20 mouse cellular contexts compared by ENCODE assay signal in the genomic region with DNA sequence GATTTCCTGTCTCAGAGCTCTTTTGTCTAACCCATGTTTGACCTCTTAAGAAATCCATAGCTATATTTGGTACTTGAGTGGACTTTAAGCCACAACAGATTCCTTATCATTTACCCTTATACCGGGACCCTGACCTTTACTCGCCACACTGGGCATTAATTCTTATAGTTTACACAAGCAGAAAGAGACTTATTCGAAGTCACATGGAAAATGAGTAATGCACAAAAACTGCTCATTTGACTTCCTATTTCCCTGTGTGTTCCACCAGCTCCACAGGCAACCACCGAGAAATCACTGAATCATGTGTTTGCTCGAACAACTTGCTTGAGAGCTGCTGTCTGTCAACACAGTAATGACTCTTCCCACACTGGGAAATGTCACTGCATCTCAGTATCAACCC. TPM values are rescaled to one million over a fixed set of nuclear protein-coding genes. Genes with fewer than 3 reads are reported as not detected.
DNase-seq lines count a peak whose midpoint lies in the region; ATAC-seq and TF ChIP-seq lines count a peak whose summit lies in the region.
"Had no signal": no experiment of that assay in that cellular context is flagged by ENCODE, and none has a peak within 500 bp of the region (broad histone marks: within the 10 kb centered on the region; RNA-seq: fewer than 3 reads in every experiment).

No protein-coding gene starts in this region.

- no peak overlapping the region for H3K4me3 ChIP-seq in liver, embryonic 14.5 days (ENCODE audit: insufficient read depth in 1 of 2, low read depth in 2 of 2, low read length in 2 of 2)
- H3K4me3 ChIP-seq in liver, embryonic 12.5 days = no peak overlapping the region
- H3K4me3 ChIP-seq in intestine, embryonic 15.5 days (replicated peaks) = no peak overlapping the region
- H3K4me3 ChIP-seq in stomach, embryonic 15.5 days (replicated peaks) = no peak overlapping the region
- H3K4me3 ChIP-seq: embryonic facial prominence, embryonic 15.5 days; liver, embryonic 15.5 days; neural tube, embryonic 12.5 days had no signal

- H3K4me2 ChIP-seq in liver, embryonic 14.5 days (ENCODE audit: low read depth) = no peak overlapping the region
- no peak overlapping the region for H3K4me2 ChIP-seq in liver, embryonic 12.5 days
- no peak overlapping the region for H3K4me2 ChIP-seq in intestine, embryonic 15.5 days (replicated peaks)
- H3K4me2 ChIP-seq in stomach, embryonic 15.5 days = no peak overlapping the region
- H3K4me2 ChIP-seq: embryonic facial prominence, embryonic 15.5 days; liver, embryonic 15.5 days; neural tube, embryonic 12.5 days had no signal

- 22% methylated on average over 5 of the region's 5 CpGs for WGBS in liver, embryonic 14.5 days (ENCODE audit: insufficient replicate concordance)
- WGBS in liver, embryonic 12.5 days (ENCODE audit: insufficient replicate concordance) = 34% methylated on average over 5 of the region's 5 CpGs
- WGBS in intestine, embryonic 15.5 days = 28% methylated on average over 5 of the region's 5 CpGs
- 23% methylated on average over 5 of the region's 5 CpGs for WGBS in stomach, embryonic 15.5 days

- H3K27me3 ChIP-seq in liver, embryonic 14.5 days (ENCODE audit: control insufficient read depth, insufficient read depth, low read length) = no peaks in the 10 kb centered on the region
- no peaks in the 10 kb centered on the region for H3K27me3 ChIP-seq in liver, embryonic 12.5 days (replicated peaks)
- no peaks in the 10 kb centered on the region for H3K27me3 ChIP-seq in intestine, embryonic 15.5 days (replicated peaks)
- no peaks in the 10 kb centered on the region for H3K27me3 ChIP-seq in stomach, embryonic 15.5 days (replicated peaks)
- H3K27me3 ChIP-seq: embryonic facial prominence, embryonic 15.5 days; liver, embryonic 15.5 days; neural tube, embryonic 12.5 days had no signal

- no peak for TF ChIP-seq EP300 in liver, embryonic 14.5 days (IDR thresholded peaks at IDR 0.05; ENCODE audit: low read depth)

- no peak overlapping the region for H3K9ac ChIP-seq in liver, embryonic 14.5 days (replicated peaks)
- H3K9ac ChIP-seq in liver, embryonic 12.5 days = no peak overlapping the region
- H3K9ac ChIP-seq in intestine, embryonic 15.5 days = no peak overlapping the region
- no peak overlapping the region for H3K9ac ChIP-seq in stomach, embryonic 15.5 days
- H3K9ac ChIP-seq: embryonic facial prominence, embryonic 15.5 days; liver, embryonic 15.5 days; neural tube, embryonic 12.5 days had no signal

- H3K36me3 ChIP-seq in liver, embryonic 14.5 days (replicated peaks; ENCODE audit: control insufficient read depth, insufficient read depth, low read depth) = no peaks in the 10 kb centered on the region
- no peaks in the 10 kb centered on the region for H3K36me3 ChIP-seq in liver, embryonic 12.5 days
- no peaks in the 10 kb centered on the region for H3K36me3 ChIP-seq in intestine, embryonic 15.5 days
- H3K36me3 ChIP-seq in stomach, embryonic 15.5 days = no peaks in the 10 kb centered on the region
- H3K36me3 ChIP-seq: embryonic facial prominence, embryonic 15.5 days; liver, embryonic 15.5 days; neural tube, embryonic 12.5 days had no signal

- peak in 1 of 3 experiments; percentile 13 for DNase-seq in liver, embryonic 14.5 days (ENCODE audit: low read depth in 3 of 3, low spot score in 3 of 3)
- peak; percentile 29 for DNase-seq in adipocyte (ENCODE audit: low spot score)
- DNase-seq in spleen, postnatal 10 days (ENCODE audit: low spot score in 2 of 2) = no peak
- DNase-seq in frontal cortex, postnatal 10 days (ENCODE audit: low spot score in 2 of 2) = no peak
- no peak for DNase-seq in cerebellum, adult 11 months
- DNase-seq: adrenal gland, adult 8-10 months; cerebellum, adult 9-10 months; gastrocnemius, postnatal 10 days; heart, postnatal 10 days; right cerebral cortex, postnatal 4 days; thymus, postnatal 25 days had no signal

- H3K9me3 ChIP-seq in liver, embryonic 14.5 days (ENCODE audit: control insufficient read depth, low read length) = no peaks in the 10 kb centered on the region
- H3K9me3 ChIP-seq in liver, embryonic 12.5 days (replicated peaks) = no peaks in the 10 kb centered on the region
- H3K9me3 ChIP-seq in intestine, embryonic 15.5 days = no peaks in the 10 kb centered on the region
- no peaks in the 10 kb centered on the region for H3K9me3 ChIP-seq in stomach, embryonic 15.5 days
- H3K9me3 ChIP-seq: embryonic facial prominence, embryonic 15.5 days; liver, embryonic 15.5 days; neural tube, embryonic 12.5 days had no signal

- no peak overlapping the region for H3K27ac ChIP-seq in liver, embryonic 14.5 days
- H3K27ac ChIP-seq in liver, embryonic 12.5 days = no peak overlapping the region
- H3K27ac ChIP-seq in intestine, embryonic 15.5 days = 0 out of 2 replicates have a peak overlapping the region, but pooled peaks have one; percentile 7
- H3K27ac ChIP-seq in stomach, embryonic 15.5 days = no peak overlapping the region
- H3K27ac ChIP-seq: embryonic facial prominence, embryonic 15.5 days; liver, embryonic 15.5 days; neural tube, embryonic 12.5 days had no signal

- no peaks in the 10 kb centered on the region for H3K4me1 ChIP-seq in liver, embryonic 14.5 days (replicated peaks; ENCODE audit: control insufficient read depth in 2 of 2, insufficient read depth in 2 of 2, low read length in 1 of 2)
- no peaks in the 10 kb centered on the region for H3K4me1 ChIP-seq in liver, embryonic 12.5 days
- H3K4me1 ChIP-seq in intestine, embryonic 15.5 days (replicated peaks) = 0 out of 2 replicates have a peak, but pooled peaks cover 2% of the 10 kb centered on the region
- H3K4me1 ChIP-seq in stomach, embryonic 15.5 days = no peaks in the 10 kb centered on the region
- H3K4me1 ChIP-seq: embryonic facial prominence, embryonic 15.5 days; liver, embryonic 15.5 days; neural tube, embryonic 12.5 days had no signal

- ATAC-seq in liver, embryonic 14.5 days (ENCODE audit: insufficient read depth) = peak; percentile 26; the same call in 1 of the 2 replicates
- ATAC-seq in liver, embryonic 12.5 days = no peak
- ATAC-seq in intestine, embryonic 15.5 days = peak; percentile 94
- peak; percentile 50; the same call in 1 of the 2 replicates for ATAC-seq in stomach, embryonic 15.5 days (ENCODE audit: insufficient read depth, low FRiP score, low read depth)
- ATAC-seq: forebrain, embryonic 16.5 days; hindbrain, embryonic 16.5 days had no signal

- no peak for TF ChIP-seq CTCF in liver, embryonic 14.5 days (IDR thresholded peaks at IDR 0.05; ENCODE audit: low read depth)

RNA-seq across cellular contexts. Expression of a gene that starts 6.4 kb away (rescaled TPM):
- polyA plus RNA-seq in liver, embryonic 14.5 days (2012; rRNA removed) = 3.6 and 4.0 TPM in 2 replicates
- polyA plus RNA-seq in liver, embryonic 14.5 days (2014; fragmentation: Nextera tagmentation; extraction: Ambion mirVana) = 3.7 and 4.7 TPM in 2 replicates
- 2.9 and 3.7 TPM in 2 replicates for polyA plus RNA-seq in liver, embryonic 12.5 days (2016; fragmentation: Nextera tagmentation; extraction: Ambion mirVana)
- 53.6 and 57.1 TPM in 2 replicates for polyA plus RNA-seq in intestine, embryonic 15.5 days (2015; fragmentation: Nextera tagmentation; extraction: Ambion mirVana)
- 9.7 and 15.8 TPM in 2 replicates for polyA plus RNA-seq in stomach, embryonic 15.5 days (2015; fragmentation: Nextera tagmentation; extraction: Ambion mirVana)
- polyA plus RNA-seq: C2C12 had no signal
